In genomic region chr2:32282727-32283126, GRCm38 (mm10) we compare ENCODE assay signal across 9 mouse cellular contexts. TPM values are rescaled to one million over a fixed set of nuclear protein-coding genes. Genes with fewer than 3 reads are reported as not detected.
DNase-seq lines count a peak whose midpoint lies in the region; ATAC-seq lines count a peak whose summit lies in the region.
"Had no signal": no experiment of that assay in that cellular context is flagged by ENCODE, and none has a peak within 500 bp of the region (broad histone marks: within the 10 kb centered on the region; RNA-seq: fewer than 3 reads in every experiment).

No protein-coding gene starts in this region.

- H3K4me1 ChIP-seq in intestine, embryonic 15.5 days (replicated peaks), result peaks cover 8% of the 10 kb centered on the region

- no peaks in the 10 kb centered on the region for H3K27me3 ChIP-seq in intestine, embryonic 15.5 days (replicated peaks)
- H3K27me3 ChIP-seq: lung, embryonic 15.5 days had no signal

- peaks cover 25% of the 10 kb centered on the region for H3K36me3 ChIP-seq in intestine, embryonic 15.5 days

- DNase-seq in heart, adult 18-20 months, result peak; percentile 60 to 73
- no peak for DNase-seq in heart, postnatal 25 days (ENCODE audit: low spot score)
- peak; percentile 85 for DNase-seq in 416B (ENCODE audit: low read depth)
- peak; percentile 85 for DNase-seq in adrenal gland, postnatal 10 days
- DNase-seq in embryo, embryonic 11.5 days (ENCODE audit: low read depth, low spot score), result peak; percentile 38
- peak; percentile 50 for DNase-seq in thymus, postnatal 0 days (ENCODE audit: low spot score)

- H3K4me3 ChIP-seq in intestine, embryonic 15.5 days (replicated peaks), result no peak overlapping the region
- H3K4me3 ChIP-seq: lung, embryonic 15.5 days had no signal

- no peak overlapping the region for H3K9ac ChIP-seq in intestine, embryonic 15.5 days
- H3K9ac ChIP-seq: lung, embryonic 15.5 days had no signal

- no peak overlapping the region for H3K27ac ChIP-seq in intestine, embryonic 15.5 days
- H3K27ac ChIP-seq: lung, embryonic 15.5 days had no signal

- 0 out of 2 replicates have a peak, but pooled peaks have one; percentile 16 for ATAC-seq in intestine, embryonic 15.5 days
- peak; percentile 93 for ATAC-seq in megakaryocyte, adult 5-6 weeks (ENCODE audit: poor library complexity, severe bottlenecking)

- no peaks in the 10 kb centered on the region for H3K9me3 ChIP-seq in intestine, embryonic 15.5 days
- H3K9me3 ChIP-seq: lung, embryonic 15.5 days had no signal

- H3K4me2 ChIP-seq in intestine, embryonic 15.5 days (replicated peaks), result no peak overlapping the region
- H3K4me2 ChIP-seq: lung, embryonic 15.5 days had no signal

- WGBS in intestine, embryonic 15.5 days, result 87% methylated on average over 1 of the region's 1 CpGs

- intact Hi-C loops in heart, postnatal 25 days (cut with DNase I), result no loop called here

RNA-seq across cellular contexts. Expression of gene Golga2, which starts 4.5 kb away (rescaled TPM):
- 10 to 100 TPM; 67.6 to 75.5 TPM for total RNA-seq in heart, adult 18-20 months (2021)
- 10 to 100 TPM; 70.6 to 71.2 TPM for total RNA-seq in heart, postnatal 25 days (2021)
- total RNA-seq in adrenal gland, postnatal 10 days (2021), result 10 to 100 TPM; 62.1 to 77.3 TPM
- polyA plus RNA-seq in intestine, embryonic 15.5 days (2015; fragmentation: Nextera tagmentation; extraction: Ambion mirVana), result 19.7 and 20.5 TPM in 2 replicates
- 9.7 and 20.1 TPM in 2 replicates for total RNA-seq in megakaryocyte, adult 5-6 weeks (2015)
- 51.1 and 55.3 TPM in 2 replicates for total RNA-seq in megakaryocyte, adult 5-6 weeks (2017)
- polyA plus RNA-seq in thymus, postnatal 0 days (2015; fragmentation: Nextera tagmentation; extraction: Ambion mirVana), result 11.6 and 15.4 TPM in 2 replicates

RNA-seq across cellular contexts. Expression of gene Swi5, which starts 5.1 kb away (rescaled TPM):
- total RNA-seq in heart, adult 18-20 months (2021), result 100 to 1,000 TPM; 214 to 232 TPM
- total RNA-seq in heart, postnatal 25 days (2021), result 100 to 1,000 TPM; 177 to 188 TPM
- 100 to 1,000 TPM; 248 to 255 TPM for total RNA-seq in adrenal gland, postnatal 10 days (2021)
- 387 and 409 TPM in 2 replicates for polyA plus RNA-seq in intestine, embryonic 15.5 days (2015; fragmentation: Nextera tagmentation; extraction: Ambion mirVana)
- total RNA-seq in megakaryocyte, adult 5-6 weeks (2015), result 114 and 143 TPM in 2 replicates
- 208 and 230 TPM in 2 replicates for total RNA-seq in megakaryocyte, adult 5-6 weeks (2017)
- polyA plus RNA-seq in thymus, postnatal 0 days (2015; fragmentation: Nextera tagmentation; extraction: Ambion mirVana), result 429 and 466 TPM in 2 replicates

RNA-seq across cellular contexts. Expression of gene Uck1, which starts 22.8 kb away (rescaled TPM):
- 10 to 100 TPM; 20.3 to 26.7 TPM for total RNA-seq in heart, adult 18-20 months (2021)
- total RNA-seq in heart, postnatal 25 days (2021), result 10 to 100 TPM; 19.6 to 21.7 TPM
- total RNA-seq in adrenal gland, postnatal 10 days (2021), result 100 to 1,000 TPM; 129 to 184 TPM
- polyA plus RNA-seq in intestine, embryonic 15.5 days (2015; fragmentation: Nextera tagmentation; extraction: Ambion mirVana), result 64.7 and 69.0 TPM in 2 replicates
- total RNA-seq in megakaryocyte, adult 5-6 weeks (2015), result 18.7 and 29.3 TPM in 2 replicates
- total RNA-seq in megakaryocyte, adult 5-6 weeks (2017), result 19.3 and 19.6 TPM in 2 replicates
- 66.9 and 72.4 TPM in 2 replicates for polyA plus RNA-seq in thymus, postnatal 0 days (2015; fragmentation: Nextera tagmentation; extraction: Ambion mirVana)

RNA-seq across cellular contexts. Expression of gene Pomt1, which starts 46.3 kb away (rescaled TPM):
- total RNA-seq in heart, adult 18-20 months (2021), result 10 to 100 TPM; 13.7 to 17.8 TPM
- total RNA-seq in heart, postnatal 25 days (2021), result 10 to 100 TPM; 13.5 to 14.9 TPM
- 10 to 100 TPM; 29.9 to 49.3 TPM for total RNA-seq in adrenal gland, postnatal 10 days (2021)
- 26.0 and 26.8 TPM in 2 replicates for polyA plus RNA-seq in intestine, embryonic 15.5 days (2015; fragmentation: Nextera tagmentation; extraction: Ambion mirVana)
- total RNA-seq in megakaryocyte, adult 5-6 weeks (2015), result 7.7 and 8.4 TPM in 2 replicates
- 15.2 and 17.3 TPM in 2 replicates for total RNA-seq in megakaryocyte, adult 5-6 weeks (2017)
- 13.2 and 15.6 TPM in 2 replicates for polyA plus RNA-seq in thymus, postnatal 0 days (2015; fragmentation: Nextera tagmentation; extraction: Ambion mirVana)

Comparison
In these comparisons a context has a peak if more than half of its experiments do, and no peak if none do; other contexts are left out.
1. RNA of gene Uck1, which starts 22.8 kb away (total RNA-seq): 129 to 184 TPM in adrenal gland, postnatal 10 days; 20.3 to 26.7 TPM in heart, adult 18-20 months, 19.6 to 21.7 TPM in heart, postnatal 25 days and 18.7 to 29.3 TPM in megakaryocyte, adult 5-6 weeks; every median in the first group is over 4 times any median in the second.